Mouse (Mus musculus): ENCODE measurements around the gene Lrriq3. TPM values are rescaled to one million over a fixed set of nuclear protein-coding genes. Genes with fewer than 3 reads are reported as not detected.

Lrriq3 gene
- polyA plus RNA-seq, 1 experiment = 0.22 TPM

GRCm38 (mm10) chr3:155092081-155092480, 1.2 kb upstream of the Lrriq3 start:
- no peak for DNase-seq
- no peaks in the 10 kb centered on the region; the same call in 1 of the 2 replicates for H3K4me1 ChIP-seq (ENCODE audit: control insufficient read depth, insufficient read depth, low read length)
- 92% methylated on average over 6 of the region's 6 CpGs for WGBS
- no peak overlapping the region for H3K4me3 ChIP-seq (replicated peaks; ENCODE audit: extremely low read depth, low read depth, low read length)
- TF ChIP-seq POLR2A (IDR thresholded peaks at IDR 0.05; ENCODE audit: borderline replicate concordance, extremely low read depth, low read depth, low read length) = no peak
- no peak for TF ChIP-seq CTCF (IDR thresholded peaks at IDR 0.05; ENCODE audit: insufficient read depth, low read length)

GRCm38 (mm10) chr3:155099266-155099665, 6.0 kb downstream of the Lrriq3 start:
- DNase-seq = no peak
- H3K4me3 ChIP-seq (replicated peaks; ENCODE audit: extremely low read depth, low read depth, low read length) = no peak overlapping the region
- H3K4me1 ChIP-seq (ENCODE audit: control insufficient read depth, insufficient read depth, low read length) = no peaks in the 10 kb centered on the region
- 69% methylated on average over 1 of the region's 1 CpGs for WGBS
- TF ChIP-seq CTCF (IDR thresholded peaks at IDR 0.05; ENCODE audit: insufficient read depth, low read length) = no peak
- no peak for TF ChIP-seq POLR2A (IDR thresholded peaks at IDR 0.05; ENCODE audit: borderline replicate concordance, extremely low read depth, low read depth, low read length)

- WGBS = 54% methylated on average over 1 of the region's 1 CpGs
- H3K4me1 ChIP-seq (ENCODE audit: control insufficient read depth, insufficient read depth, low read length) = no peaks in the 10 kb centered on the region
- no peak overlapping the region for H3K4me3 ChIP-seq (replicated peaks; ENCODE audit: extremely low read depth, low read depth, low read length)
- no peak for DNase-seq
- TF ChIP-seq POLR2A (IDR thresholded peaks at IDR 0.05; ENCODE audit: borderline replicate concordance, extremely low read depth, low read depth, low read length) (no peak), CTCF (IDR thresholded peaks at IDR 0.05; ENCODE audit: insufficient read depth, low read length) (no peak)
These were observed 12.7 kb downstream of the Lrriq3 start for GRCm38 (mm10) chr3:155105957-155106356.

GRCm38 (mm10) chr3:155137737-155138136, 44.5 kb downstream of the Lrriq3 start:
- no peak for DNase-seq
- TF ChIP-seq POLR2A (IDR thresholded peaks at IDR 0.05; ENCODE audit: borderline replicate concordance, extremely low read depth, low read depth, low read length) (no peak), CTCF (IDR thresholded peaks at IDR 0.05; ENCODE audit: insufficient read depth, low read length) (no peak)
- Histone ChIP-seq H3K4me1 (ENCODE audit: control insufficient read depth, insufficient read depth, low read length) (no peaks in the 10 kb centered on the region), H3K4me3 (replicated peaks; ENCODE audit: extremely low read depth, low read depth, low read length) (no peak overlapping the region)
- 85% methylated on average over 5 of the region's 5 CpGs for WGBS

- Histone ChIP-seq H3K4me1 (ENCODE audit: control insufficient read depth, insufficient read depth, low read length) (no peaks in the 10 kb centered on the region), H3K4me3 (replicated peaks; ENCODE audit: extremely low read depth, low read depth, low read length) (no peak overlapping the region)
- TF ChIP-seq POLR2A (IDR thresholded peaks at IDR 0.05; ENCODE audit: borderline replicate concordance, extremely low read depth, low read depth, low read length) (no peak), CTCF (IDR thresholded peaks at IDR 0.05; ENCODE audit: insufficient read depth, low read length) (no peak)
- DNase-seq = no peak
- WGBS = 80% methylated on average over 11 of the region's 11 CpGs
These were observed 47.8 kb downstream of the Lrriq3 start for GRCm38 (mm10) chr3:155141047-155141446.

- no peak for DNase-seq
- H3K4me1 ChIP-seq (ENCODE audit: control insufficient read depth, insufficient read depth, low read length) = no peaks in the 10 kb centered on the region
- 44% methylated on average over 1 of the region's 1 CpGs for WGBS
- H3K4me3 ChIP-seq (replicated peaks; ENCODE audit: extremely low read depth, low read depth, low read length) = no peak overlapping the region
- no peak for TF ChIP-seq CTCF (IDR thresholded peaks at IDR 0.05; ENCODE audit: insufficient read depth, low read length)
- no peak for TF ChIP-seq POLR2A (IDR thresholded peaks at IDR 0.05; ENCODE audit: borderline replicate concordance, extremely low read depth, low read depth, low read length)
These were observed 51.1 kb downstream of the Lrriq3 start for GRCm38 (mm10) chr3:155144368-155144767.

- no peak for TF ChIP-seq POLR2A (IDR thresholded peaks at IDR 0.05; ENCODE audit: borderline replicate concordance, extremely low read depth, low read depth, low read length)
- TF ChIP-seq CTCF (IDR thresholded peaks at IDR 0.05; ENCODE audit: insufficient read depth, low read length) = no peak
- H3K4me1 ChIP-seq (ENCODE audit: control insufficient read depth, insufficient read depth, low read length) = no peaks in the 10 kb centered on the region
- no peak for DNase-seq
- no peak overlapping the region for H3K4me3 ChIP-seq (replicated peaks; ENCODE audit: extremely low read depth, low read depth, low read length)
These were observed 68.6 kb downstream of the Lrriq3 start for GRCm38 (mm10) chr3:155161842-155162241.

- no peak overlapping the region for H3K4me3 ChIP-seq (replicated peaks; ENCODE audit: extremely low read depth, low read depth, low read length)
- no peaks in the 10 kb centered on the region for H3K4me1 ChIP-seq (ENCODE audit: control insufficient read depth, insufficient read depth, low read length)
- DNase-seq = no peak
- 56% methylated on average over 3 of the region's 3 CpGs for WGBS
- no peak for TF ChIP-seq CTCF (IDR thresholded peaks at IDR 0.05; ENCODE audit: insufficient read depth, low read length)
- no peak for TF ChIP-seq POLR2A (IDR thresholded peaks at IDR 0.05; ENCODE audit: borderline replicate concordance, extremely low read depth, low read depth, low read length)
These were observed 87.2 kb downstream of the Lrriq3 start for GRCm38 (mm10) chr3:155180303-155180902.

GRCm38 (mm10) chr3:155186456-155186855, 93.2 kb downstream of the Lrriq3 start:
- DNase-seq = no peak
- Histone ChIP-seq H3K4me1 (ENCODE audit: control insufficient read depth, insufficient read depth, low read length) (no peaks in the 10 kb centered on the region), H3K4me3 (replicated peaks; ENCODE audit: extremely low read depth, low read depth, low read length) (no peak overlapping the region)
- TF ChIP-seq POLR2A (IDR thresholded peaks at IDR 0.05; ENCODE audit: borderline replicate concordance, extremely low read depth, low read depth, low read length) (no peak), CTCF (IDR thresholded peaks at IDR 0.05; ENCODE audit: insufficient read depth, low read length) (no peak)
- WGBS = 80% methylated on average over 2 of the region's 2 CpGs

GRCm38 (mm10) chr3:155188857-155189256, 95.6 kb downstream of the Lrriq3 start:
- no peak for DNase-seq
- Histone ChIP-seq H3K4me3 (replicated peaks; ENCODE audit: extremely low read depth, low read depth, low read length) (no peak overlapping the region), H3K4me1 (ENCODE audit: control insufficient read depth, insufficient read depth, low read length) (no peaks in the 10 kb centered on the region)
- 49% methylated on average over 2 of the region's 2 CpGs for WGBS
- TF ChIP-seq CTCF (IDR thresholded peaks at IDR 0.05; ENCODE audit: insufficient read depth, low read length) = no peak
- no peak for TF ChIP-seq POLR2A (IDR thresholded peaks at IDR 0.05; ENCODE audit: borderline replicate concordance, extremely low read depth, low read depth, low read length)
